Mouse (Mus musculus): ENCODE results near the gene Akirin1. TPM values are rescaled to one million over a fixed set of nuclear protein-coding genes. Genes with fewer than 3 reads are reported as not detected.

The Akirin1 gene
- total and polyA plus RNA-seq, 3 experiments: 13.4 to 28.3 (median 24.2) TPM

GRCm38 (mm10) chr4:123787191-123787985 lies 37.2 kb upstream of the Akirin1 start, which contains the start of gene Rhbdl2:
Gene Rhbdl2, plus strand, starts transcription at chr4:123787874.
- 21% methylated on average over 12 of the region's 12 CpGs for WGBS
- TF ChIP-seq POLR2A (IDR thresholded peaks at IDR 0.05; ENCODE audit: insufficient read depth, low read depth, low read length): no peak
- 0 out of 2 replicates have a peak, but pooled peaks have one; percentile 34 for TF ChIP-seq EP300 (IDR thresholded peaks at IDR 0.05; ENCODE audit: insufficient read depth, low read depth, low read length)
- peak; percentile 29 for TF ChIP-seq CTCF (IDR thresholded peaks at IDR 0.05)
- H3K27me3 ChIP-seq (ENCODE audit: control insufficient read depth, insufficient read depth, low read length): no peaks in the 10 kb centered on the region
- H3K4me3 ChIP-seq: no peak within 1 kb of the TSS
- intact Hi-C loops (cut with DNase I): no loop called here
- no peak within 1 kb of the TSS for H3K27ac ChIP-seq
- H3K9ac ChIP-seq (ENCODE audit: low read depth, low read length): no peak within 1 kb of the TSS
- peaks cover 3% of the 10 kb centered on the region for H3K4me1 ChIP-seq (ENCODE audit: control insufficient read depth, insufficient read depth, low read length)
- no peaks in the 10 kb centered on the region for H3K36me3 ChIP-seq (ENCODE audit: control insufficient read depth, insufficient read depth, low read length)
- no peaks in the 10 kb centered on the region for H3K79me2 ChIP-seq (replicated peaks; ENCODE audit: control insufficient read depth, insufficient read depth, low read length)
- DNase-seq: peak; percentile 74 to 85

DNA sequence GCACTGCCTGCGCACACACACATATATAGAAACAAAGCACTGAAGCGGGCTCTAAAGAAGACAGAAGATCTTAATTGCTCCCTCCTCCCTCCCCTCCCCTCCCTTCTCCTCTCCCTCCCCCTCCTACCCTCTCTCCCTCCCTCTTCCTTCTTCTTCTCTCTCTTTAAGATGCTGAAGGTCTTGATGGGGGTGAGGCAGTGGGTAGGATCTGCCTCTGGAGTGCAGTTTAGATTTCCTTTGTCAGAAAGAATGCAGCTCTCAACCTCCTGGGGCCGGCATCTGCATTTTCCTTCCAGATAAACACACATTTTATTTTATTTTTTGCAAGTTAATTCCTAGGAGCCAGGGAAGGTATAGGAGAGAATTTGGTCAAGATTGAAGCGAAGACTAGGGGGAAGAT lies 18.1 kb upstream of the Akirin1 start:
- no peak for DNase-seq

DNA sequence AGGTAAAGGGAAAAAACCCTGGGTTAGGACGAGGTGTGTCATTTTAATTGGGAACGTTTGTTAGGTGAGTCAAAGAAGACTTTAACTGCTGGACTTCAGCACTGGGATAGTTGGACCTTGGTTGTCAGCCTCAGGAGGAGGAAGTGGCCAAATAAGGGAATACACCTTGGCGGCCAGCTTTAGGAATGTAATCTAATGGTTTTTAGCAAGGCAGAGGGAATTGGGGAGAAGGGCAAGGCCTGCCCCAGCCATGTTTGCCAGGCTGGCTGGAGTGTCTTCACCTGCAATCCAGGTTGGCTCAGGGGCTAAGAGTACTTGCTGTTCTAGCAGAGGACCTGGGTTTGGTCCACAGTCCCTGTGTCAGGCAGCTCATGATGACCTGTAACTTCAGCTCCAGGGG lies 17.7 kb upstream of the Akirin1 start:
- Histone ChIP-seq H3K9ac (ENCODE audit: low read depth, low read length) (no peak overlapping the region), H3K79me2 (replicated peaks; ENCODE audit: control insufficient read depth, insufficient read depth, low read length) (no peaks in the 10 kb centered on the region), H3K4me1 (ENCODE audit: control insufficient read depth, insufficient read depth, low read length) (no peaks in the 10 kb centered on the region), H3K4me3 (no peak overlapping the region), H3K27me3 (ENCODE audit: control insufficient read depth, insufficient read depth, low read length) (no peaks in the 10 kb centered on the region), H3K27ac (no peak overlapping the region), H3K36me3 (ENCODE audit: control insufficient read depth, insufficient read depth, low read length) (no peaks in the 10 kb centered on the region)
- no peak for TF ChIP-seq CTCF (IDR thresholded peaks at IDR 0.05)
- TF ChIP-seq EP300 (IDR thresholded peaks at IDR 0.05; ENCODE audit: insufficient read depth, low read depth, low read length): no peak
- intact Hi-C loops (cut with DNase I): no loop called here
- DNase-seq: no peak
- WGBS: 66% methylated on average over 3 of the region's 3 CpGs

More for the DNA sequence above, 18.1 kb upstream of the Akirin1 start:
- Histone ChIP-seq H3K27ac (no peak overlapping the region), H3K9ac (ENCODE audit: low read depth, low read length) (no peak overlapping the region), H3K36me3 (ENCODE audit: control insufficient read depth, insufficient read depth, low read length) (no peaks in the 10 kb centered on the region), H3K79me2 (replicated peaks; ENCODE audit: control insufficient read depth, insufficient read depth, low read length) (no peaks in the 10 kb centered on the region), H3K27me3 (ENCODE audit: control insufficient read depth, insufficient read depth, low read length) (no peaks in the 10 kb centered on the region), H3K4me3 (no peak overlapping the region), H3K4me1 (ENCODE audit: control insufficient read depth, insufficient read depth, low read length) (no peaks in the 10 kb centered on the region)
- TF ChIP-seq CTCF (IDR thresholded peaks at IDR 0.05): no peak
- no peak for TF ChIP-seq POLR2A (IDR thresholded peaks at IDR 0.05; ENCODE audit: insufficient read depth, low read depth, low read length)
- TF ChIP-seq EP300 (IDR thresholded peaks at IDR 0.05; ENCODE audit: insufficient read depth, low read depth, low read length): no peak
- WGBS: 83% methylated on average over 4 of the region's 4 CpGs
- intact Hi-C loops (cut with DNase I): no loop called here

- no peak for DNase-seq
- no peak overlapping the region for H3K9ac ChIP-seq (ENCODE audit: low read depth, low read length)
- no peak for TF ChIP-seq CTCF (IDR thresholded peaks at IDR 0.05)
- TF ChIP-seq EP300 (IDR thresholded peaks at IDR 0.05; ENCODE audit: insufficient read depth, low read depth, low read length): no peak
- TF ChIP-seq POLR2A (IDR thresholded peaks at IDR 0.05; ENCODE audit: insufficient read depth, low read depth, low read length): no peak
- intact Hi-C loops (cut with DNase I): no loop called here
- 72% methylated on average over 6 of the region's 6 CpGs for WGBS
- no peaks in the 10 kb centered on the region for H3K4me1 ChIP-seq (ENCODE audit: control insufficient read depth, insufficient read depth, low read length)
- no peak overlapping the region for H3K4me3 ChIP-seq
- H3K27me3 ChIP-seq (ENCODE audit: control insufficient read depth, insufficient read depth, low read length): no peaks in the 10 kb centered on the region
- no peaks in the 10 kb centered on the region for H3K36me3 ChIP-seq (ENCODE audit: control insufficient read depth, insufficient read depth, low read length)
- H3K27ac ChIP-seq: no peak overlapping the region
- no peaks in the 10 kb centered on the region for H3K79me2 ChIP-seq (replicated peaks; ENCODE audit: control insufficient read depth, insufficient read depth, low read length)
Observed at GRCm38 (mm10) chr4:123765071-123765470, 14.9 kb upstream of the Akirin1 start.

DNA sequence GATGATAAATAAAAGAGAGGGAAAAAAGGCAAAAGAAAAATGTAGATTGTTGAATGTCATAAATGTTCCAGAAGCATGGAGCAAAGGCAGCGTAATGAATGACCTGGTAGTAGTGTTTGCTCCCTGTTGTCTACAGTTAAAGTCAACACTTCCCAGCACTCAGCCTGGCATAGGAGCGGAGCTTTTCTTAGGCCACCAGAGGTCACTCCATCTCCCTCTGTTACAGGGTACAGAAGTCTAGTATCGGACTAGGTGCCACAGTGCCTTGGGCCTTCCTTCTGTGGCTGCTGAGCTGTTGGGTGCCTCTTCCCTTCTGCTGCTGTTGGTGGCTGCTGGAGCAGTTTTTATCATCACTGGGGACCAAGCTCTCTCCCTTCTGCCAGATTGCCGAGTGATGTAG lies 8.2 kb upstream of the Akirin1 start:
- WGBS: 53% methylated on average over 4 of the region's 4 CpGs
- Histone ChIP-seq H3K4me1 (ENCODE audit: control insufficient read depth, insufficient read depth, low read length) (no peaks in the 10 kb centered on the region), H3K36me3 (ENCODE audit: control insufficient read depth, insufficient read depth, low read length) (no peaks in the 10 kb centered on the region), H3K4me3 (no peak overlapping the region), H3K27me3 (ENCODE audit: control insufficient read depth, insufficient read depth, low read length) (no peaks in the 10 kb centered on the region), H3K27ac (no peak overlapping the region), H3K9ac (ENCODE audit: low read depth, low read length) (no peak overlapping the region), H3K79me2 (replicated peaks; ENCODE audit: control insufficient read depth, insufficient read depth, low read length) (no peaks in the 10 kb centered on the region)
- TF ChIP-seq EP300 (IDR thresholded peaks at IDR 0.05; ENCODE audit: insufficient read depth, low read depth, low read length): no peak
- TF ChIP-seq POLR2A (IDR thresholded peaks at IDR 0.05; ENCODE audit: insufficient read depth, low read depth, low read length): no peak
- peak; percentile 68 for TF ChIP-seq CTCF (IDR thresholded peaks at IDR 0.05)
- peak in 1 of 2 experiments; percentile 14 for DNase-seq
- intact Hi-C loops (cut with DNase I): loop anchor here (1.0 kb wide), 1 partner anchor 140 kb away; no protein-coding TSS in a partner anchor

DNA sequence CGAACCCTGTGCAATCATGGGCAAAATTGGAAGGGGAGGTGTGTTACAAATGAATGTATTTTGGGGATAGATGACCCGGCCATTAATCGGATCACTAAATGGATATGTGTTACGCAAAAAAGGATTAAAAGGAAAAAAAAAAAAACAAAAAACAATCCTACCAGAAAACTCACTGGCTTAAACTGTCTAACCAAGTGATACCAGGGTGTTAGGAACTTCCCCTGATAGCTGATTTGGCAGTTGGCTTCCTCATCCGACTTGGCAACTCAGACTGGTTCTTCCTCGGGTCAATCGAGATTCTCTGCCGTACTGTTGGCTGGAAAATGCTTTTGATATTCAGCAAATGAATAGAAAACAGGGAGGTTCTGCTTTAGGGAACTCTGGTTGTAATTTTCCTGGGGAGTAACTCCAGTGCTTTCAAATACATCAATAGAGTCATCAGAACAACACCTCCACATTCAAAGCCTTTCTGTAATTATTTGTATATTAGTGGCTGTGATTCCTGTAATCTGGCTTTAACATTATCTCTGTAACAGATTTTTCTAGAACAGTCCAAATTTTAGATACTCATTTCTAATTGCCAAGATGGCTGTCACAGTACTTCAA lies 665 bp upstream of the Akirin1 start:
- DNase-seq: peak; percentile 30 to 65
- intact Hi-C loops (cut with DNase I): loop anchor here (1.0 to 2.0 kb wide), 2 partner anchors 34 to 154 kb away; partner anchors contain the start of gene Mycbp
- Histone ChIP-seq H3K4me1 (ENCODE audit: control insufficient read depth, insufficient read depth, low read length) (peaks cover 9% of the 10 kb centered on the region), H3K27ac (peak overlapping the region; percentile 81), H3K9ac (ENCODE audit: low read depth, low read length) (peak overlapping the region; percentile 65), H3K79me2 (replicated peaks; ENCODE audit: control insufficient read depth, insufficient read depth, low read length) (peaks cover 6% of the 10 kb centered on the region; the same call in 1 of the 2 replicates), H3K36me3 (ENCODE audit: control insufficient read depth, insufficient read depth, low read length) (peaks cover 12% of the 10 kb centered on the region), H3K27me3 (ENCODE audit: control insufficient read depth, insufficient read depth, low read length) (no peaks in the 10 kb centered on the region), H3K4me3 (peak overlapping the region; percentile 88)
- no peak for TF ChIP-seq POLR2A (IDR thresholded peaks at IDR 0.05; ENCODE audit: insufficient read depth, low read depth, low read length)
- TF ChIP-seq EP300 (IDR thresholded peaks at IDR 0.05; ENCODE audit: insufficient read depth, low read depth, low read length): 0 out of 2 replicates have a peak, but pooled peaks have one; percentile 27
- WGBS: under 1% methylated on average over 8 of the region's 8 CpGs

Measured in heart, adult 2 months (tissue).